Mouse (Mus musculus): ENCODE measurements around the gene Ablim2.

DNA sequence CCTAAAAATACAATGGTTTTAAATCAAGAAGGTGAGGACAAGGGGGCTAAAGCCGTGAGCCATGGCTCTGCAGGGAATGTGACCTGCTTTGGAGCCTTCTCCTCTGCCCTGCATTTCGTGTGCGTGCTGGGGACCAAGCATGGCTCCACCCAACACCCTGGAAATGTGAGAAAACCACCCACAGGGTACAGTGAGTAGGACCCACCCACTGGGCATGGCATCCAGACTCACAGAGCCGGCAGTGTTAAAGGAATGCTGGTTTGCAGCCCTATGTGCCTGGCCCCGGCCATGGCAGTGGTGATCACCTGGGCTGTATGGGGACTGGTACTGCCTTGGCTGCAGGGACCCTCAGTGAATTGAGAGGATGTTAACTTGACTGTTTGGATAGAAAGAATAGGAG, 41.4 kb downstream of the Ablim2 start:
- TF ChIP-seq POLR2A (IDR thresholded peaks at IDR 0.05; ENCODE audit: borderline replicate concordance, extremely low read depth, insufficient read depth, insufficient read length, poor library complexity, severe bottlenecking), result no peak
- no peak for TF ChIP-seq CTCF (IDR thresholded peaks at IDR 0.05; ENCODE audit: borderline replicate concordance, extremely low read depth, insufficient read depth, insufficient read length)

All from brain, embryonic 14.5 days (tissue).